Mouse (Mus musculus): ENCODE results near the gene Gm11639. TPM values are rescaled to one million over a fixed set of nuclear protein-coding genes. Genes with fewer than 3 reads are reported as not detected.
A peak's percentile ranks its signal among the peaks of the same experiment; 100 is the strongest.

Gm11639 gene
- total and polyA plus RNA-seq, 2 experiments from 2014 or later: 0.43 TPM; not detected in 1

DNA sequence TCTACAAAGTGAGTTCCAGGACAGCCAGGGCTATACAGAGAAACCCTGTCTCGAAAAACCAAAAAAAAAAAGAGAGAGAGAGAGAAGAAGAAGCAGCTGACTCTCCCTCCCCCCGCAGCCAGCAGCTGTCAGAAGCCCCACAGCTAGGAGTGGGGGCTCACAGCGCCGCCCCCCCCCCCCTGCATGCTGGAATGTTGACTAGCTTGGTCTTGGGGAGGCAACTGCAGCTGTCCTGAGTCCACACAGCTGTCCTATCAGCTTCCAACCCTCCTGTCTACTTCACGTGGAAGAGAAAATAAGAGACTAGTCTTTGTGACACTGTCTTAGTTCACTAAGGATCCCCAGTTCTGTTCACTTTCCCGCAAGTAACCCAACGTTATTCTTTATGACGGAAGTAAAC is 287.0 kb downstream of the Gm11639 start:
- WGBS: 78% methylated on average over 8 of the region's 8 CpGs
- TF ChIP-seq CTCF (IDR thresholded peaks at IDR 0.05; ENCODE audit: low read depth): no peak
- H3K4me1 ChIP-seq (ENCODE audit: insufficient read depth, low read length): no peaks in the 10 kb centered on the region

DNA sequence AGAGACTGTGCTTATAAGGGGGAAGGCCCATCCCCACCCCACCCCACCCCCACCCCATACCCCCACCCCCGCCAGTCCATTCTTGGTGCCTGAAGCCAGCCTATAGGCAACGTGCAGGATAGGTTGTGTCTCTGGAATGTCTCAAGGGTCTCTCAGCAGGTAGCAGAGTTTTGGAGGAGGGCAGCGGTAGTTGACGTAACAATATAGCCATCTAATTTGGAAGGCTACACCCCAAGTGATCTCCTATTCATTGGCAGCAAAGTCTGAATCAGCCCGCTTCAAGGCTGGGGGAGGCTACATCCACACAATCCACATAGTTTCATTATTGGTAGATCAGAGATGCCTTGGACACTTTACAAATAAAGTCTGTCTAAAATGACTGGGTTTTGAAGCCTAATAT is 292.5 kb downstream of the Gm11639 start:
- Histone ChIP-seq H3K4me1 (ENCODE audit: insufficient read depth, low read length) (no peaks in the 10 kb centered on the region), H3K9ac (replicated peaks; ENCODE audit: low read length) (no peak overlapping the region), H3K4me3 (ENCODE audit: low read length) (no peak overlapping the region), H3K9me3 (ENCODE audit: low read length) (no peaks in the 10 kb centered on the region), H3K27ac (no peak overlapping the region), H3K27me3 (ENCODE audit: insufficient read depth, low read length) (no peaks in the 10 kb centered on the region), H3K4me2 (ENCODE audit: low read depth, low read length) (no peak overlapping the region), H3K36me3 (ENCODE audit: insufficient read depth, low read length) (no peaks in the 10 kb centered on the region)
- DNase-seq (ENCODE audit: low spot score) (no peak), ATAC-seq (no peak)
- 61% methylated on average over 5 of the region's 5 CpGs for WGBS
- TF ChIP-seq CTCF (IDR thresholded peaks at IDR 0.05; ENCODE audit: low read depth): no peak

More for the DNA sequence above, 287.0 kb downstream of the Gm11639 start:
- no peak overlapping the region for H3K27ac ChIP-seq
- no peak overlapping the region for H3K4me2 ChIP-seq (ENCODE audit: low read depth, low read length)
- no peaks in the 10 kb centered on the region for H3K9me3 ChIP-seq (ENCODE audit: low read length)
- no peak overlapping the region for H3K9ac ChIP-seq (replicated peaks; ENCODE audit: low read length)
- no peak for ATAC-seq
- H3K36me3 ChIP-seq (ENCODE audit: insufficient read depth, low read length): no peaks in the 10 kb centered on the region
- no peak overlapping the region for H3K4me3 ChIP-seq (ENCODE audit: low read length)
- DNase-seq (ENCODE audit: low spot score): no peak
- H3K27me3 ChIP-seq (ENCODE audit: insufficient read depth, low read length): no peaks in the 10 kb centered on the region

DNA sequence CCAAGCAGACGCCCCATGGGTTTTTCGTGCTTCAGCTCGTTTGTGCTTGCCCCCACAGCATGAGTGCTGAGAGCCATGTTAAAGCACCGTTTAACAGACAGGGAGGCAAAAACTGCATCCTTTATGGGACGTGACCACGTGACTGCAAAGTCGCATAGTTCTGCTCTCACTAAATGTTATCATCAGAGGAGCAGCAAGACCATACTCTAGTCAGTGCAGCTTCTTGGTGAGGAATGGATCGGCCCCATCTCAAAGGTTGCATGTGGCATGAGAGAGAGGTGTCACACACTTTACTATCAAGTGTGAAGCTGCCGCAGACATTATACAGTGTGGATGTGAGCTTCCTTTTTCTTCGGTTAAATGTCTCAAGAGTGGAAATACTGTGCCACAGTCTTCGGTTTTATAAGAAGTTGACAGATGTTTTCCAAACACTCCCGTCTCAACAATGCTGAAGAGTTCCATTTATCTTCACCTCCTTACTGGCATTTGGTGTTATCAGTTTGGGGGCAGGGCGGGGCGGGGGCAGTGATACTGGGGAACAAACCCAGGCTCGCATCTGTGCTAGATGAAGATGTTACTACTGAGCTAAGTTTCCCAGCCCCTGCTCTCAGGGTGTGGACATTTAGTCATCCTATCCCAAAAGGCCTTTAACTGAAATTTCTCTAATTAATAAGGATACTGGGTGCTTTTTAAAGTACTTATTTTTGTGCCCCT is 296.0 kb downstream of the Gm11639 start:
- WGBS: 73% methylated on average over 15 of the region's 15 CpGs
- H3K36me3 ChIP-seq (ENCODE audit: insufficient read depth, low read length): no peaks in the 10 kb centered on the region
- ATAC-seq (no peak), DNase-seq (ENCODE audit: low spot score) (no peak)
- H3K9me3 ChIP-seq (ENCODE audit: low read length): no peaks in the 10 kb centered on the region
- no peak overlapping the region for H3K4me2 ChIP-seq (ENCODE audit: low read depth, low read length)
- no peaks in the 10 kb centered on the region for H3K4me1 ChIP-seq (ENCODE audit: insufficient read depth, low read length)
- H3K27me3 ChIP-seq (ENCODE audit: insufficient read depth, low read length): no peaks in the 10 kb centered on the region
- H3K27ac ChIP-seq: no peak overlapping the region
- TF ChIP-seq CTCF (IDR thresholded peaks at IDR 0.05; ENCODE audit: low read depth): no peak
- no peak overlapping the region for H3K4me3 ChIP-seq (ENCODE audit: low read length)
- no peak overlapping the region for H3K9ac ChIP-seq (replicated peaks; ENCODE audit: low read length)

DNA sequence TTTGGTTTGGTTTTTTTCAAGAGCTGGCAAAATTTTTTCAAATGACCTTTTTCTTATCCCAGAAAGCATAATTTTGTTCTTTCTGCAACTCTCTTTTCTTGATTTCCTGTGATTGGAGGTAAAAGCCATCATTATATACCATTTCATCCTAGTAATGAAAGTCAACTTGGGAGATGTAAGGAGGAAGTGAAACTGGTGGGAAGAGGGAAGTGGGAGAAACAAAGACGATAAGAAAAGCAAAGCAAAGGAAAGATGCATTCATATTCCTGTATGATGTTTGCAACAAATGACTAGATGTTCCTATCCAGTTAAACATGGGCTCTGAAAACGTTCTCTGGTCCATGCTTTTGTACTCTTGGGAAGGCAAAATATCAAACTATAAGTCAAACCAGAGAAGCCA is 323.7 kb downstream of the Gm11639 start:
- no peak overlapping the region for H3K4me2 ChIP-seq (ENCODE audit: low read depth, low read length)
- no peak for ATAC-seq
- WGBS: 70% methylated on average over 2 of the region's 2 CpGs

DNA sequence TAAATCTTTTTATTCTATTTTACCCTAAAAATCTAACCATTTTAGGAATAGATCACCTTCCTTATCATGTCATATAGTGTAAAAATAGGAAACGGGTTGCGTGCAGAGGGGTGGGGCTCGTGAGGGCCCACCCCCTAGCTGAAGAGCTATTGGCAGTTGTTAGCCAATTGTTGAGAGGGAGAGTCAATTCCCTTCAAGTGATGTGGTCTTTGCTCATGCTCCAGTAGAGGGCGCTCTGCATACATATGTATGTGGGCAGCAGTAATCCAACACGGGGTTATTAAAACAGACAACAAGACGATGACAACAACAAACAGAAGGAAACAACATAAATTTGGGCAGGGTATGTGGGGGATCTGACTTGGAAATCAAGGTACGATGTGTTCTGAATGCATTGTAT is 335.6 kb downstream of the Gm11639 start:
- Histone ChIP-seq H3K4me3 (ENCODE audit: low read length) (no peak overlapping the region), H3K9me3 (ENCODE audit: low read length) (no peaks in the 10 kb centered on the region), H3K27me3 (ENCODE audit: insufficient read depth, low read length) (no peaks in the 10 kb centered on the region), H3K9ac (replicated peaks; ENCODE audit: low read length) (no peak overlapping the region), H3K4me1 (ENCODE audit: insufficient read depth, low read length) (no peaks in the 10 kb centered on the region), H3K4me2 (ENCODE audit: low read depth, low read length) (no peak overlapping the region), H3K27ac (no peak overlapping the region), H3K36me3 (ENCODE audit: insufficient read depth, low read length) (no peaks in the 10 kb centered on the region)
- WGBS: 79% methylated on average over 7 of the region's 7 CpGs
- ATAC-seq: no peak
- peak; percentile 34; the same call in 1 of the 2 replicates for TF ChIP-seq CTCF (IDR thresholded peaks at IDR 0.05; ENCODE audit: low read depth)
- peak; percentile 12 for DNase-seq (ENCODE audit: low spot score)

More for the DNA sequence above, 323.7 kb downstream of the Gm11639 start:
- no peak for DNase-seq (ENCODE audit: low spot score)
- Histone ChIP-seq H3K27me3 (ENCODE audit: insufficient read depth, low read length) (no peaks in the 10 kb centered on the region), H3K9ac (replicated peaks; ENCODE audit: low read length) (no peak overlapping the region), H3K27ac (no peak overlapping the region), H3K9me3 (ENCODE audit: low read length) (no peaks in the 10 kb centered on the region), H3K4me1 (ENCODE audit: insufficient read depth, low read length) (no peaks in the 10 kb centered on the region), H3K4me3 (ENCODE audit: low read length) (no peak overlapping the region), H3K36me3 (ENCODE audit: insufficient read depth, low read length) (no peaks in the 10 kb centered on the region)
- no peak for TF ChIP-seq CTCF (IDR thresholded peaks at IDR 0.05; ENCODE audit: low read depth)

DNA sequence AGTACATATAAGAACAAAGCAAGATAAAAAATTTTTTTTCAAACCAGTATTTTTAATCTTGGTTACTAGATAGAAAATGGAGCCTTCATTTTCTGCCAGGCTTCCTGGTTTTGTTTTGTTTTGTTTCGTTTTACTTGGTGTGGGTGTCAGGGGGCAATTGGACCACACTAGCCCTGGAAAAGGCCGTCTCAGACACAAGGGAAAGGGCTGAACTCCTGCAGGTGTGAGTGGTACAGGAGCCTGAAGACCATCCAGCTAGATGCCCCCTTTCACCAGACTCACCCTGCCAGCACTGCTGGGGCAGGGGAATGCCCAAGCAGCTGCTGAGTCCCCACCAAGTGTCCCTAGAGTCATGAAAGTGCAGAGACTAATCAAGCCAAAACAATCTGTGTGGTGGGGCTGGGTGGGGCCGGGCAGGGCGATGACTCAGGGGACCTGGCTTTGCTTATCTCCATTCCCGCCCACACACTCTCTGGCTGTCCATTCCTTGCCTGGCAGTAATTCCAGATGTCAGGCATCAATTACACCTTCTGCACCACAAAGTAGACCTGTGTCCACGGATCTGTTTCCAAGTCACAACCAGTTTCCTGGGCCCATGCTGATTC is 343.3 kb downstream of the Gm11639 start:
- Histone ChIP-seq H3K4me3 (ENCODE audit: low read length) (no peak overlapping the region), H3K4me2 (ENCODE audit: low read depth, low read length) (no peak overlapping the region), H3K9ac (replicated peaks; ENCODE audit: low read length) (no peak overlapping the region), H3K27me3 (ENCODE audit: insufficient read depth, low read length) (no peaks in the 10 kb centered on the region), H3K36me3 (ENCODE audit: insufficient read depth, low read length) (no peaks in the 10 kb centered on the region), H3K4me1 (ENCODE audit: insufficient read depth, low read length) (no peaks in the 10 kb centered on the region), H3K27ac (no peak overlapping the region), H3K9me3 (ENCODE audit: low read length) (no peaks in the 10 kb centered on the region)
- ATAC-seq: no peak
- no peak for DNase-seq (ENCODE audit: low spot score)
- WGBS: 65% methylated on average over 6 of the region's 6 CpGs
- TF ChIP-seq CTCF (IDR thresholded peaks at IDR 0.05; ENCODE audit: low read depth): no peak

DNA sequence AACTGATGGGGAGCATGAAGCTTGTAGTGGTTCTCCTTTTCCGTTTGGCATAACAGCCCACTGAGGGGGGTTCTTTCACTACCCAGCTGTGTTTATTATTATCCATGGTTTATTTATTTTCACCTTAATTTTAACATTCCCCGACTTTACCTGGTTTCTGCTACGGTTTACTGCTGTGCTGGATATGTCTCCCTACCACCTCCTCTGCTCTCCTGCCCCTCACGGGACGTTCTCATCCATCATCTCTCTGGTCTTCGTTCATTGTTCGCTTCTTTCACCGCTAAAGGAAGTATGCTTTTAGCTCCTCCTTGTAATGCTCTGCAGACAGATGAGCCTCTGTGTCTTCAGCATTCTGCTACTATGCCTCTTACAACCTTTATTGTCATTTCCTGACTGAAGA is 344.0 kb downstream of the Gm11639 start:
- no peak for TF ChIP-seq CTCF (IDR thresholded peaks at IDR 0.05; ENCODE audit: low read depth)
- H3K4me2 ChIP-seq (ENCODE audit: low read depth, low read length): no peak overlapping the region
- no peak overlapping the region for H3K4me3 ChIP-seq (ENCODE audit: low read length)
- H3K9me3 ChIP-seq (ENCODE audit: low read length): no peaks in the 10 kb centered on the region
- DNase-seq (ENCODE audit: low spot score) (no peak), ATAC-seq (no peak)
- H3K4me1 ChIP-seq (ENCODE audit: insufficient read depth, low read length): no peaks in the 10 kb centered on the region
- no peak overlapping the region for H3K27ac ChIP-seq
- H3K36me3 ChIP-seq (ENCODE audit: insufficient read depth, low read length): no peaks in the 10 kb centered on the region
- no peaks in the 10 kb centered on the region for H3K27me3 ChIP-seq (ENCODE audit: insufficient read depth, low read length)
- WGBS: 75% methylated on average over 8 of the region's 8 CpGs
- no peak overlapping the region for H3K9ac ChIP-seq (replicated peaks; ENCODE audit: low read length)
